Mouse (Mus musculus): ENCODE results near the gene Gtdc1. TPM values are rescaled to one million over a fixed set of nuclear protein-coding genes. Genes with fewer than 3 reads are reported as not detected.

The Gtdc1 gene
- polyA plus RNA-seq, 1 experiment from 2014 or later = 5.7 TPM

GRCm38 (mm10) chr2:44526110-44527032 is 401.1 kb downstream of the Gtdc1 start:
- Histone ChIP-seq H3K4me1 (replicated peaks; ENCODE audit: control insufficient read depth, insufficient read depth, low read length) (no peaks in the 10 kb centered on the region), H3K4me3 (ENCODE audit: low read depth, low read length) (no peak overlapping the region), H3K9ac (ENCODE audit: low read depth, low read length) (no peak overlapping the region), H3K9me3 (ENCODE audit: control insufficient read depth) (no peaks in the 10 kb centered on the region), H3K4me2 (replicated peaks; ENCODE audit: low read depth) (no peak overlapping the region), H3K27ac (ENCODE audit: low read depth, low read length) (no peak overlapping the region), H3K27me3 (replicated peaks; ENCODE audit: control insufficient read depth, insufficient read depth, low read length) (no peaks in the 10 kb centered on the region), H3K36me3 (ENCODE audit: control insufficient read depth, insufficient read depth) (no peaks in the 10 kb centered on the region)
- no peak for TF ChIP-seq CTCF (IDR thresholded peaks at IDR 0.05; ENCODE audit: low read depth)
- WGBS = 27% methylated on average over 6 of the region's 6 CpGs
- no peak for ATAC-seq

- no peak overlapping the region for H3K9ac ChIP-seq (ENCODE audit: low read depth, low read length)
- no peaks in the 10 kb centered on the region for H3K27me3 ChIP-seq (replicated peaks; ENCODE audit: control insufficient read depth, insufficient read depth, low read length)
- no peak overlapping the region for H3K27ac ChIP-seq (ENCODE audit: low read depth, low read length)
- ATAC-seq = no peak
- H3K4me3 ChIP-seq (ENCODE audit: low read depth, low read length) = no peak overlapping the region
- WGBS = 54% methylated on average over 5 of the region's 5 CpGs
- no peaks in the 10 kb centered on the region for H3K4me1 ChIP-seq (replicated peaks; ENCODE audit: control insufficient read depth, insufficient read depth, low read length)
- TF ChIP-seq CTCF (IDR thresholded peaks at IDR 0.05; ENCODE audit: low read depth) = no peak
- H3K4me2 ChIP-seq (replicated peaks; ENCODE audit: low read depth) = no peak overlapping the region
- no peaks in the 10 kb centered on the region for H3K36me3 ChIP-seq (ENCODE audit: control insufficient read depth, insufficient read depth)
- no peaks in the 10 kb centered on the region for H3K9me3 ChIP-seq (ENCODE audit: control insufficient read depth)
These were observed 402.1 kb downstream of the Gtdc1 start for GRCm38 (mm10) chr2:44525187-44525919.

GRCm38 (mm10) chr2:44519236-44519635 is 408.2 kb downstream of the Gtdc1 start:
- Histone ChIP-seq H3K9me3 (ENCODE audit: control insufficient read depth) (no peaks in the 10 kb centered on the region), H3K4me3 (ENCODE audit: low read depth, low read length) (no peak overlapping the region), H3K4me1 (replicated peaks; ENCODE audit: control insufficient read depth, insufficient read depth, low read length) (no peaks in the 10 kb centered on the region), H3K4me2 (replicated peaks; ENCODE audit: low read depth) (no peak overlapping the region), H3K27ac (ENCODE audit: low read depth, low read length) (no peak overlapping the region), H3K9ac (ENCODE audit: low read depth, low read length) (no peak overlapping the region), H3K36me3 (ENCODE audit: control insufficient read depth, insufficient read depth) (no peaks in the 10 kb centered on the region), H3K27me3 (replicated peaks; ENCODE audit: control insufficient read depth, insufficient read depth, low read length) (no peaks in the 10 kb centered on the region)
- WGBS = 79% methylated on average over 3 of the region's 3 CpGs
- ATAC-seq = no peak
- no peak for TF ChIP-seq CTCF (IDR thresholded peaks at IDR 0.05; ENCODE audit: low read depth)

- Histone ChIP-seq H3K27ac (ENCODE audit: low read depth, low read length) (no peak overlapping the region), H3K27me3 (replicated peaks; ENCODE audit: control insufficient read depth, insufficient read depth, low read length) (no peaks in the 10 kb centered on the region), H3K36me3 (ENCODE audit: control insufficient read depth, insufficient read depth) (no peaks in the 10 kb centered on the region), H3K4me2 (replicated peaks; ENCODE audit: low read depth) (no peak overlapping the region), H3K9ac (ENCODE audit: low read depth, low read length) (no peak overlapping the region), H3K4me3 (ENCODE audit: low read depth, low read length) (no peak overlapping the region), H3K4me1 (replicated peaks; ENCODE audit: control insufficient read depth, insufficient read depth, low read length) (no peaks in the 10 kb centered on the region), H3K9me3 (ENCODE audit: control insufficient read depth) (no peaks in the 10 kb centered on the region)
- ATAC-seq = no peak
- TF ChIP-seq CTCF (IDR thresholded peaks at IDR 0.05; ENCODE audit: low read depth) = no peak
- WGBS = 74% methylated on average over 4 of the region's 4 CpGs
These were observed 409.4 kb downstream of the Gtdc1 start for GRCm38 (mm10) chr2:44518085-44518484.

Other genes with a start within 250 kb of the Gtdc1 start
- 13.1 and 14.2 TPM in 2 replicates for gene Zeb2, start 189.7 kb upstream of the Gtdc1 start, polyA plus RNA-seq (2015; fragmentation: Nextera tagmentation; extraction: Ambion mirVana)

Data from intestine, postnatal 0 days (tissue).